Mouse (Mus musculus) heart, postnatal 4 days (tissue): ENCODE data around the gene Lrrc8c. TPM values are rescaled to one million over a fixed set of nuclear protein-coding genes. Genes with fewer than 3 reads are reported as not detected.

Source experiments
- DNase-seq: peaks from one replicate; pipeline ENCODE4 v3.0.0; 2021
- total RNA-seq, 2 experiments: library from RNA; stranded (reverse); gene quantifications; 2 replicates each; pipeline ENCODE4 v1.2.3; 2021

Gene Lrrc8c
- total RNA-seq, 2 experiments from 2014 or later, result 46.3 to 51.6 TPM

- DNase-seq, result no peak
Measured at GRCm38 (mm10) chr5:105501136-105501535, 18.1 kb upstream of the Lrrc8c start.

- no peak for DNase-seq
Measured at GRCm38 (mm10) chr5:105508813-105509212, 10.4 kb upstream of the Lrrc8c start.

DNA sequence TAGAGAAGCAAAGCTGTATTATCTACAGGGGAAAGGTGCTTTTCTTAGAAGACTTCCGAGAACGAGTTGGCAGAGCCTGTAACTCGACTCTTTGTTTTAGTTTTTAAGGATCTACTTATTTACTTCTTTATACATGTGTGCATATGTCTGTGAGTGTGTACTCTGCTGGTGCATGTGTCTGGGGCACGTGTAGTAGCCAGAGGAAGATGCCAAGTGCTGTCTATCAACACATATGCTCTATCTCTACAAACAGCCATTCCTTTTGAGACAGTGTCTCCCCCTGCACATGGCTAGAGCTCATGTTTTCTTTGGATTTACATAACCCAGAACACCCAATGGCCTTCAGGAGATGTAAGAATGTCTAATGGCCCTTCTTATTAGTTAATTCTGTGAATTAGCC is 6.9 kb upstream of the Lrrc8c start:
- DNase-seq, result no peak

GRCm38 (mm10) chr5:105515532-105515931 is 3.7 kb upstream of the Lrrc8c start:
- DNase-seq, result no peak

DNA sequence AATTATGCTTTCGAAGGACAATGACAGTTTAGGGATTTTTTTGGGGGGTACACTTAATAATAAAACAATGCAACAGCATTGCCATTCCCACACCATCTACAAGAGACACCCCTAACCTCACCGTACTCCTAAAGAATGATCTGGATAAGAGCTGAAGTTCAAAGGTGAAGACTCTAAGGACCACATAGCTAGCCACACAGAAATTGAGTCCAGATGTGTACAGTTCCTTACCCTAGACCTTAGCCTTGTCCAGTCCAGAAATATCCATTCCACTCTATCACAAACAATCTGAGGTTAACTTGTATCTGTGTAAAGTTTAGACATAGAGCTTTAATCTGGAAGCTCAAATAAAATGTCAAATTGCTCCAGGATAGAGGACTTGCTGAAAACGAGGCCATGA is 2.9 kb upstream of the Lrrc8c start:
- DNase-seq, result no peak

GRCm38 (mm10) chr5:105517992-105518625 is 1.1 kb upstream of the Lrrc8c start:
- DNase-seq, result peak; percentile 30

GRCm38 (mm10) chr5:105518626-105519095 is 527 bp upstream of the Lrrc8c start:
- DNase-seq, result no peak

DNA sequence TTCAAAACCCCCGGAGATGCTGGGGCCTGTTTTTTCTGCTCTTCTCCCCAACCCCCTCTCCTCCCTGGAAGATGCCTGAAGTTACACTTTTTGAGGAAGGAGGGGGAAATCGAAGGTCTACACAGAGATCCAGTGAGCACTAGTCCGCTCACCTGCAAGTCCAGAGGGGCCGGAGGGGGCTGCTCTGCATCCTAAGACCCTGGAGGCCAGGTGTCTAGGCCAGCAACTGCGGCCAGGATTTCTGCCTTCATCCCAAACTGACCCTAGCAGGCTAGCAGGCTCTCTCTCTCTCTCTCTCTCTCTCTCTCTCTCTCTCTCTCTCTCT is 750 bp downstream of the Lrrc8c start:
- DNase-seq, result no peak

DNA sequence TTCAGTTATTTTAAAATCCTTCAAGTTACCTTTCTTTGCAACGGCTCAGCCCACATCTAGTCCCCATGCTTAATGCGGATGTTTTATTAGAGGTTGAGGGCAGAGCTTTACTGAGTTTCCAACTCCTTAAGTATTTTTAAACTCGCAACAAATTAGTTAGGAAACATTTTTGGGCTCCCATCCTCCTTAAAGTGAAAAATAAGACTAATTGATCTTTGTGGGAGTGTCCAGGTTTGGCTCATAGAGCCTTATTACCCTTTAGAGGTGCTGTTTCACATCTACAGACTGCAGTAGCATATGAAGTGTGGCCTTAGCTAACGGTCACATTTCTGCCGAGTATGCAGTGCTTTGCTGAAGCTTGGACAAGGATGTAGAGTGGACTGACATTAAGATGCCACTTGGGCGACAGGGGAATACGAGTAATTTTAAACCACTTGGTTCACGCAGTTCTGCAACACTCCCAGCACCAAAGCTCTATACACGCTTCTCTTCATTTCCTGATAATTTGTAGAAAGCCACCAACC is 1.3 kb downstream of the Lrrc8c start:
- no peak for DNase-seq

GRCm38 (mm10) chr5:105523452-105523851 is 4.3 kb downstream of the Lrrc8c start:
- DNase-seq, result no peak

- no peak for DNase-seq
Measured at GRCm38 (mm10) chr5:105525004-105525403, 5.8 kb downstream of the Lrrc8c start.

- no peak for DNase-seq
Measured at GRCm38 (mm10) chr5:105526107-105526645, 7.0 kb downstream of the Lrrc8c start.

DNA sequence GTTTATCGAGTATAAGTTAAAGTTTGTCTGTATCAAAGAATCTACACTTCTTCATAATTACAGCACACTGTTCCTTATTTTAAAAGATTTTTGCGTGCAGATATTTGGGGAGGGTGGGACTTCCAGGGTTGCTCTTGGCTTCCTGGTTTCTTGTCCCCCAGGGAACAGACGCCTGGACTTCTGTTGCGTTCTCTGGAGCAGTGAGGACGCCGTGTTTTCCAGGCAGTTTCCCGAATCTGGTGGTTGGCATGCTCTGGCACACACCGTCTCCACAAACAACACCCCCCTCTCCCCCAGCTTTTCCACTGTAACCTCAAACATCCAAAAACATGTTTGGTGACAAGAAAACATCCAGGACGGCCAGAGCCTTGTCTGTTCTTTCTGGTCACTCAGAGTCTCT is 7.6 kb downstream of the Lrrc8c start:
- DNase-seq, result no peak

DNA sequence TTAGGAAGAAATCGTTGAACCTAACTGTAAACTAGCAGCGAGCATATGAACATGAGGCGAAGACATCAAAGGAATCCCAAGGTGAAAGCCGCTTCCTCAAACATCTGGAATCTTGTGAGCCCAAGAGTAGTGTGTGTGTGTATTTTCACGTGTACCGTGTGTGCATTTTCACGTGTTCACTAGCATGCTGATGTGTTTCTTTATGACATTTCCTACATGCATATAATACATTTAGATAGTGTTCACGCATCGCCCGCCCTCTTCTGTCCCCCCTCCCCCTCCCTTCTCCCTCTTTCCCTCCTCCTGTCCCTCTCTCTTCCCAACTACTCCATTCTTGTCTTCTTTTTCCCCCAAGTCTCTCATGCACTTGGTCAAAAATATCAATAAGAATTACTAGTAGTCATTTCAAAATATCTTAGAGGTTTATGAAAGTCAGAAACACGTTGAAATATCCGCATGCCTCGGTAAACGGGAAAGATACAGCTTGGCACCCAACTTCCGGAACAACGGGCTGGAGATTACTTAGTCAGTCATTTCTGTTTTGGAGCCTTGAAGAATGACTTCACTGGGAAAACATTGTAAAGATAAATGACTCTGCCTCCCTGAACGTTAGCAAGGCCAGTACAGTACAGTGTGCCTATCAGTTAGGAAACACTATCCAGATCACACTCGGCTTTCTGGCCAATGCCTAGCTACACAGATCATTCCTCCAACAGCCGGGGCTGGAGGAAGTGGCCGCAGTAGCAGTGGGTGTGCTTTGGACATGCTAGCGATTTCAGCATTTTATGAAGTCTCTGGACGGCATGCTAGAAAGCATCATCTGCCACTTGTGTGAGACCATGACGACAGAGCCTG is 8.5 kb downstream of the Lrrc8c start:
- DNase-seq, result peak; percentile 58

DNA sequence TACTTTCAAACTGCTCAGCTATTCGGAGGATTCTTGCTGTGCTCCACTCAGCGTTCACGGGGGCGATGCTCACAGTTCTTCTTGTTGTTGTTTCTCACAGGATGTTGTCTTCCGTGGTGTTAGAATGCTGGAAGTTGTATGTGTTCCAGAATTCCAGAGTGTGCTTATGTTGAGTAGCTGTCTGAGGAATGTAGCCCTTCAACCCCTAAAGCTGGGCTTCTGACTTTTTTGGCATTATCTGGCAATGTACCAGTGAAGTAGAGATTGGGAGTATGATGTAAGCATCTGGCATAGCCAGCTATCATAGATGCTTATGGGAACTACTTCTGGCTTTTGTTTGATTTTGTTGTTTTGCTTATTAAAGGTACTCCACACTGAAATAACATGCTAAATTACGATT is 11.4 kb downstream of the Lrrc8c start:
- peak; percentile 9 for DNase-seq

GRCm38 (mm10) chr5:105535186-105535585 is 16.0 kb downstream of the Lrrc8c start:
- no peak for DNase-seq

DNA sequence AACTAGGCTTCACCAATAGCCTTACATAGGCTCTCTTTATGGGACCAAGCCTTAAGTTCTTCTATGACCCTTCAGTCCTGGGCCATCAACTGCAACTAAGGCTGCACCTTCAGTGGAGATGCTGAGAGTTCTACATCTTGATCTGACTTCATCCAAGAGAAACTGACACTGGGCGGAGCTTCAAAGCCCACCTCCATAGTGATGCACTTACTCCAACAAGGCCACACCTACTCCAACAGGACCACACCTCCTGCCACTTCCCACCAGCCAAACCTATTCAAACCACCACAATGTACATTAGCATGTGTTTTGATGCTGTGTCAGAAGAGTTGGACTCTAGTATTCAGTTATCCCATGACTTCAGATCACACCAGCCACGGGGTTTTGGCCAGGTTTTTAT is 17.0 kb downstream of the Lrrc8c start:
- no peak for DNase-seq

DNA sequence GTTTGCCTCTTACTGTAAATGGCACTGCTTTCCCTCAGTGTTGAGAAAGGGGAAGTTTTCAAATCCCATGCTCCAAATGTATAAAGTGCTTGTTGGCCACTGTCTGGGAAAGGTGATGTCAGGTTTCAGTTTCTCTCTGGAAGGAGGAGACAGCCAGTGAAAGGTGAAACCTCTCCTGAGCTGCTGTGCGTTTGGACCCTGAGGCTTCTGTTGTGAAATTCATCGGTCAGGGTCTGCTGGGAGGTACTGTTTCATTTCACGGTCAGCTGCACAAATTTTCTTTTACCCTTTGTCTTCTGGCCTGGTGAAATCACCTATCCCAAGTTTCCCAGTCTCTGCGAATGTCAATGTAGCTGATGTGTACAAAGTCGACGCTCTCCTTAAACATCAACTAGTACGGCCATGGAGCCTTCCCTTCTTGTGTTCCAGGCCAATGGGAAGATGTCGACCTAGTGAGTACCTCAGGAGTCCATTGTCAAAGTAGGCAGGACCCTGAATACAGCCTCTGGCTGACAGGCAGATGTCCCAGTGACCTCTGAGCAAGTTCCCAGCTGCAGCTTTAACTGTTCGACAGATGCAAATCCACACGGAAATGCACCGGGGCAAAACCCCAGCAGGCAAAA is 18.0 kb downstream of the Lrrc8c start:
- no peak for DNase-seq

DNA sequence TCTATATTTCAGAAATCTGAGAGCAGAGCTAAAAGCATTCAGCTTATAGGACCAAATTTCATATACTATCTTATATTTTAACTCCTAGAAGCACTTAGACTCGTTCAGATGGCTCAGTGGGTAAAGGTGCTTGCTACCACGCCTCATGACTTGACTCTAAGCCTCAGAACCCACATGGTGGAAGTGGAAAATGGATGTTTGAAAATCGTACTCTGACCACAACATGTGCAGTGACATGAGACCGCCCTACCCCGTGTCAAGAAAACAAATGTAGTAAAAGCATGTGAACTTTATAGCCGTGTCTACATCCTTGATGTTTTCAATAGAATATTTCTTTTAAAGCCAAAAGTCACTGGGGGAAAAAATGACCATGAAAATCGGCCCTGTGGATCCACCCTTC is 21.9 kb downstream of the Lrrc8c start:
- DNase-seq, result no peak

GRCm38 (mm10) chr5:105545126-105545525 is 25.9 kb downstream of the Lrrc8c start:
- DNase-seq, result no peak

- no peak for DNase-seq
Measured at GRCm38 (mm10) chr5:105547115-105547514, 27.9 kb downstream of the Lrrc8c start.

DNA sequence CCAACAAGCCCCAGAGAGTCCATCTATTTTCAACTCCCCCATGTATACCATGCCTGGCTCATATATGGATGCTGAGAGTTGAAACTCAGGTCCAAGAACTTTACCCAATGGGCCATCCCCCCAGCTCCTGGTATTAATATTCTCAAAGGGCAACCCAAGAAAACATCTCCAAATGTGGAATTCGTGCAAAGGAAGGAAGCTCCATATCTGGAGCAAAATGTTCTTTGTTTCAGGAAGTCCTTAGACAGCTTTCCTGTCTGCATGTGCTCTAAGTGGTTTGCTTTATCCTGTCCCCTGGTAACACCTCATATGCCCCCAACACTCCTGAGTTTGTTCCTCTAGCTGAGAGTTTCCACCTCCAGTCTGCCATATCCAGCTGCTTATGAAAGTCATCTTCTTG is 32.6 kb downstream of the Lrrc8c start:
- no peak for DNase-seq

- no peak for DNase-seq
Measured at GRCm38 (mm10) chr5:105556291-105556690, 37.1 kb downstream of the Lrrc8c start.
